Mouse (Mus musculus) kidney, postnatal 0 days (tissue): ENCODE results near the gene Ivns1abp. TPM values are rescaled to one million over a fixed set of nuclear protein-coding genes. Genes with fewer than 3 reads are reported as not detected.
A peak's percentile ranks its signal among the peaks of the same experiment; 100 is the strongest.
"Not testable (repeated sequence)": the region's sequence is repeated elsewhere in the genome, so short reads cannot be mapped to it uniquely, and the experiment has no call there.

Source experiments
- ATAC-seq: fragments of 200-750 bp; cut with Nextera tagmentation; replicated peaks from 2 replicates; pipeline ENCODE4 v1.8.0; 2017; ENCODE audit warnings: low read depth, moderate number of reproducible peaks, moderate TSS enrichment, moderate library complexity; ENCODE audit not compliant: low FRiP score
- DNase-seq: peaks from one replicate; pipeline ENCODE4 v3.0.0-alpha.2; 2016; ENCODE audit warnings: low spot score
- H3K27ac ChIP-seq: fragments of 300-500 bp; sonication (generic); 2 replicates; pipeline ENCODE4 v1.5.1; 2014; ENCODE audit warnings: mild to moderate bottlenecking
- H3K27me3 ChIP-seq: fragments of 300-500 bp; sonication (generic); 2 replicates; pipeline ENCODE4 v1.6.1; 2014; ENCODE audit warnings: low read length, mixed read lengths; ENCODE audit not compliant: insufficient read depth
- H3K36me3 ChIP-seq: fragments of 300-500 bp; sonication (generic); 2 replicates; pipeline ENCODE4 v1.6.1; 2014; ENCODE audit warnings: low read length, mixed read lengths; ENCODE audit not compliant: insufficient read depth
- H3K4me1 ChIP-seq: fragments of 300-500 bp; sonication (generic); replicated peaks from 2 replicates; pipeline ENCODE4 v1.6.1; 2014; ENCODE audit warnings: antibody characterized with exemption, low read length, mixed read lengths; ENCODE audit not compliant: insufficient read depth
- H3K4me2 ChIP-seq: fragments of 300-500 bp; sonication (generic); 2 replicates; pipeline ENCODE4 v1.6.1; 2014; ENCODE audit warnings: mild to moderate bottlenecking, low read length, moderate library complexity, mixed read lengths
- H3K4me3 ChIP-seq: fragments of 300-500 bp; sonication (generic); replicated peaks from 2 replicates; pipeline ENCODE4 v1.5.1; 2014; ENCODE audit warnings: low read depth, low read length
- H3K9ac ChIP-seq: fragments of 300-500 bp; sonication (generic); 2 replicates; pipeline ENCODE4 v1.6.1; 2014; ENCODE audit warnings: low read depth, low read length
- H3K9me3 ChIP-seq: fragments of 300-500 bp; sonication (generic); replicated peaks from 2 replicates; pipeline ENCODE4 v1.6.1; 2016; ENCODE audit warnings: low read length, inconsistent platforms, mixed read lengths
- CTCF ChIP-seq: IDR thresholded peaks from 2 replicates; pipeline ENCODE4 v1.5.1; 2016; ENCODE audit warnings: antibody characterized with exemption, low read depth, mild to moderate bottlenecking, moderate library complexity
- WGBS: fragments of 180-500 bp; shearing (Covaris S2); extraction: QIAGEN DNeasy Blood & Tissue Kit; methylation state at CpG from one replicate; pipeline ENCODE4 v1.1.7; 2014; 5-methylcytosine and 5-hydroxymethylcytosine counted together
- polyA plus RNA-seq: library from polyadenylated mRNA; unstranded; fragments of >200 nt; fragmentation: Nextera tagmentation; extraction: Ambion mirVana; gene quantifications from 2 replicates; pipeline ENCODE4 v1.2.1, GENCODE M21; 2015

Gene Ivns1abp
- polyA plus RNA-seq, 1 experiment from 2014 or later = 432 TPM

GRCm38 (mm10) chr1:151301904-151302303, 42.4 kb upstream of the Ivns1abp start:
- Histone ChIP-seq H3K36me3 (no peaks in the 10 kb centered on the region), H3K4me1 (no peaks in the 10 kb centered on the region), H3K4me3 (no peak overlapping the region), H3K27ac (no peak overlapping the region), H3K9me3 (no peaks in the 10 kb centered on the region), H3K9ac (no peak overlapping the region), H3K27me3 (no peaks in the 10 kb centered on the region), H3K4me2 (no peak overlapping the region)
- WGBS = 80% methylated on average over 3 of the region's 3 CpGs
- ATAC-seq (no peak), DNase-seq (no peak)
- TF ChIP-seq CTCF = no peak

- Histone ChIP-seq H3K4me1 (no peaks in the 10 kb centered on the region), H3K27me3 (no peaks in the 10 kb centered on the region), H3K4me3 (no peak overlapping the region), H3K4me2 (no peak overlapping the region), H3K36me3 (no peaks in the 10 kb centered on the region), H3K9me3 (no peaks in the 10 kb centered on the region), H3K9ac (no peak overlapping the region), H3K27ac (no peak overlapping the region)
- DNase-seq = peak; percentile 21
- no peak for TF ChIP-seq CTCF
- no peak for ATAC-seq
Observed at GRCm38 (mm10) chr1:151303265-151303664, 41.0 kb upstream of the Ivns1abp start.

- H3K9me3 ChIP-seq, ATAC-seq, H3K27me3 ChIP-seq, H3K4me3 ChIP-seq, H3K36me3 ChIP-seq, H3K4me2 ChIP-seq, DNase-seq, H3K4me1 ChIP-seq, H3K9ac ChIP-seq, H3K27ac ChIP-seq: not testable (repeated sequence)
- 74% methylated on average over 3 of the region's 3 CpGs for WGBS
Observed at GRCm38 (mm10) chr1:151305001-151305400, 39.3 kb upstream of the Ivns1abp start.

GRCm38 (mm10) chr1:151307059-151307458, 37.2 kb upstream of the Ivns1abp start:
- Histone ChIP-seq H3K27ac (no peak overlapping the region), H3K27me3 (no peaks in the 10 kb centered on the region), H3K4me3 (no peak overlapping the region), H3K4me2 (no peak overlapping the region), H3K4me1 (no peaks in the 10 kb centered on the region), H3K9ac (no peak overlapping the region), H3K9me3 (no peaks in the 10 kb centered on the region), H3K36me3 (no peaks in the 10 kb centered on the region)
- no peak for TF ChIP-seq CTCF
- no peak for DNase-seq
- no peak for ATAC-seq
- WGBS = 56% methylated on average over 2 of the region's 2 CpGs

- TF ChIP-seq CTCF = no peak
- Histone ChIP-seq H3K36me3 (no peaks in the 10 kb centered on the region), H3K4me3 (no peak overlapping the region), H3K9ac (no peak overlapping the region), H3K9me3 (no peaks in the 10 kb centered on the region), H3K27me3 (no peaks in the 10 kb centered on the region), H3K4me2 (no peak overlapping the region), H3K4me1 (no peaks in the 10 kb centered on the region), H3K27ac (no peak overlapping the region)
- WGBS = 75% methylated on average over 3 of the region's 3 CpGs
- no peak for DNase-seq
- ATAC-seq = no peak
Observed at GRCm38 (mm10) chr1:151307821-151308220, 36.5 kb upstream of the Ivns1abp start.

- WGBS = 75% methylated on average over 4 of the region's 4 CpGs
- Histone ChIP-seq H3K27ac (no peak overlapping the region), H3K9me3 (no peaks in the 10 kb centered on the region), H3K9ac (no peak overlapping the region), H3K27me3 (no peaks in the 10 kb centered on the region), H3K4me1 (no peaks in the 10 kb centered on the region), H3K36me3 (no peaks in the 10 kb centered on the region), H3K4me3 (no peak overlapping the region), H3K4me2 (no peak overlapping the region)
- TF ChIP-seq CTCF = no peak
- ATAC-seq = no peak
- no peak for DNase-seq
Observed at GRCm38 (mm10) chr1:151308508-151308907, 35.8 kb upstream of the Ivns1abp start.

GRCm38 (mm10) chr1:151310511-151310910, 33.8 kb upstream of the Ivns1abp start:
- H3K27me3 ChIP-seq = no peaks in the 10 kb centered on the region
- no peak overlapping the region for H3K4me3 ChIP-seq
- no peaks in the 10 kb centered on the region for H3K9me3 ChIP-seq
- no peak for ATAC-seq
- H3K4me2 ChIP-seq = no peak overlapping the region
- no peak for TF ChIP-seq CTCF
- no peak overlapping the region for H3K9ac ChIP-seq
- DNase-seq = no peak
- H3K27ac ChIP-seq = no peak overlapping the region
- no peaks in the 10 kb centered on the region for H3K4me1 ChIP-seq
- 80% methylated on average over 5 of the region's 5 CpGs for WGBS
- H3K36me3 ChIP-seq = no peaks in the 10 kb centered on the region
